In genomic region chr1:86699346-86700136, GRCm38 (mm10) we compare ENCODE assay signal across 19 mouse cellular contexts. TPM values are rescaled to one million over a fixed set of nuclear protein-coding genes. Genes with fewer than 3 reads are reported as not detected.
A peak's percentile ranks its signal among the peaks of the same experiment; 100 is the strongest.
DNase-seq lines count a peak whose midpoint lies in the region; ATAC-seq and TF ChIP-seq lines count a peak whose summit lies in the region.
"Had no signal": no experiment of that assay in that cellular context is flagged by ENCODE, and none has a peak within 500 bp of the region (broad histone marks: within the 10 kb centered on the region; RNA-seq: fewer than 3 reads in every experiment).

No protein-coding gene starts in this region.

- H3K9ac ChIP-seq in intestine, postnatal 0 days (ENCODE audit: low read depth, low read length) = no peak overlapping the region
- H3K9ac ChIP-seq in intestine, embryonic 15.5 days = no peak overlapping the region
- no peak overlapping the region for H3K9ac ChIP-seq in midbrain, postnatal 0 days (replicated peaks; ENCODE audit: low read length, poor library complexity, severe bottlenecking)
- H3K9ac ChIP-seq in midbrain, embryonic 16.5 days (ENCODE audit: low read depth, low read length) = no peak overlapping the region
- H3K9ac ChIP-seq in forebrain, embryonic 14.5 days (ENCODE audit: low read length) = no peak overlapping the region
- H3K9ac ChIP-seq: forebrain, postnatal 0 days; limb, embryonic 15.5 days had no signal

- H3K27ac ChIP-seq in intestine, postnatal 0 days (ENCODE audit: low read depth, low read length) = no peak overlapping the region
- no peak overlapping the region for H3K27ac ChIP-seq in intestine, embryonic 15.5 days
- H3K27ac ChIP-seq in midbrain, postnatal 0 days (ENCODE audit: low read depth, low read length) = no peak overlapping the region
- H3K27ac ChIP-seq in midbrain, embryonic 16.5 days (ENCODE audit: low read length) = no peak overlapping the region
- H3K27ac ChIP-seq in forebrain, embryonic 14.5 days (ENCODE audit: low read depth, low read length) = no peak overlapping the region
- no peak overlapping the region for H3K27ac ChIP-seq in gastrocnemius, adult 2 months
- H3K27ac ChIP-seq: embryonic facial prominence, embryonic 10.5 days; heart, embryonic 10.5 days; limb, embryonic 15.5 days had no signal

- ATAC-seq in intestine, postnatal 0 days = no peak
- ATAC-seq in intestine, embryonic 15.5 days = no peak
- no peak for ATAC-seq in midbrain, postnatal 0 days (ENCODE audit: low FRiP score)
- no peak for ATAC-seq in midbrain, embryonic 16.5 days
- ATAC-seq in forebrain, embryonic 14.5 days = no peak
- ATAC-seq: forebrain, postnatal 0 days had no signal

- H3K36me3 ChIP-seq in intestine, postnatal 0 days (ENCODE audit: control insufficient read depth, insufficient read depth) = no peaks in the 10 kb centered on the region
- no peaks in the 10 kb centered on the region for H3K36me3 ChIP-seq in intestine, embryonic 15.5 days
- no peaks in the 10 kb centered on the region for H3K36me3 ChIP-seq in midbrain, postnatal 0 days (ENCODE audit: insufficient read depth, low read length)
- no peaks in the 10 kb centered on the region for H3K36me3 ChIP-seq in midbrain, embryonic 16.5 days (ENCODE audit: control insufficient read depth, insufficient read depth, low read length)
- no peaks in the 10 kb centered on the region for H3K36me3 ChIP-seq in forebrain, embryonic 14.5 days (ENCODE audit: control insufficient read depth, insufficient read depth, low read length)
- H3K36me3 ChIP-seq: embryonic facial prominence, embryonic 10.5 days; heart, embryonic 10.5 days; limb, embryonic 15.5 days had no signal

- peaks cover 4% of the 10 kb centered on the region for H3K4me1 ChIP-seq in intestine, postnatal 0 days (replicated peaks; ENCODE audit: control insufficient read depth, insufficient read depth, low read length)
- H3K4me1 ChIP-seq in intestine, embryonic 15.5 days (replicated peaks) = 0 out of 2 replicates have a peak, but pooled peaks cover 6% of the 10 kb centered on the region
- H3K4me1 ChIP-seq in midbrain, postnatal 0 days (ENCODE audit: insufficient read depth, low read length) = no peaks in the 10 kb centered on the region
- peaks cover 7% of the 10 kb centered on the region for H3K4me1 ChIP-seq in midbrain, embryonic 16.5 days (ENCODE audit: control insufficient read depth, insufficient read depth, low read length)
- H3K4me1 ChIP-seq in forebrain, embryonic 14.5 days (ENCODE audit: control insufficient read depth, insufficient read depth, low read length) = peaks cover 4% of the 10 kb centered on the region

- intact Hi-C loops in gastrocnemius, adult 2 months (cut with DNase I) = no loop called here

- no peak overlapping the region for H3K4me3 ChIP-seq in intestine, postnatal 0 days (ENCODE audit: low read depth, low read length)
- no peak overlapping the region for H3K4me3 ChIP-seq in intestine, embryonic 15.5 days (replicated peaks)
- H3K4me3 ChIP-seq in midbrain, postnatal 0 days (ENCODE audit: low read depth, low read length) = no peak overlapping the region
- H3K4me3 ChIP-seq in midbrain, embryonic 16.5 days (ENCODE audit: low read depth, low read length) = no peak overlapping the region
- no peak overlapping the region for H3K4me3 ChIP-seq in forebrain, embryonic 14.5 days (ENCODE audit: low read depth, low read length)
- H3K4me3 ChIP-seq in gastrocnemius, adult 2 months = no peak overlapping the region
- H3K4me3 ChIP-seq: embryonic facial prominence, embryonic 10.5 days; erythroblast, embryonic 14.5 days; heart, embryonic 10.5 days; limb, embryonic 15.5 days; myocyte had no signal

- 74% methylated on average over 11 of the region's 11 CpGs for WGBS in intestine, postnatal 0 days
- 69% methylated on average over 11 of the region's 11 CpGs for WGBS in intestine, embryonic 15.5 days
- 67% methylated on average over 11 of the region's 11 CpGs for WGBS in midbrain, postnatal 0 days
- 68% methylated on average over 11 of the region's 11 CpGs for WGBS in midbrain, embryonic 16.5 days
- 67% methylated on average over 11 of the region's 11 CpGs for WGBS in forebrain, embryonic 14.5 days

- no peak for DNase-seq in midbrain, postnatal 0 days (ENCODE audit: low spot score)
- peak; percentile 72 for DNase-seq in R1 (ENCODE audit: low read depth, low spot score)
- DNase-seq in forebrain, embryonic 14.5 days (ENCODE audit: low spot score) = no peak
- no peak for DNase-seq in gastrocnemius, adult 2 months
- DNase-seq: forebrain, postnatal 0 days; gastrocnemius, postnatal 14 days; heart, postnatal 36 days; kidney, postnatal 14 days had no signal

- TF ChIP-seq CTCF in intestine, postnatal 0 days (IDR thresholded peaks at IDR 0.05; ENCODE audit: low read depth) = peak; percentile 34
- TF ChIP-seq CTCF in midbrain, postnatal 0 days (IDR thresholded peaks at IDR 0.05) = peak; percentile 30
- no peak for TF ChIP-seq CTCF in gastrocnemius, adult 2 months (IDR thresholded peaks at IDR 0.05)

- no peak overlapping the region for H3K4me2 ChIP-seq in intestine, postnatal 0 days (replicated peaks; ENCODE audit: low read depth)
- H3K4me2 ChIP-seq in intestine, embryonic 15.5 days (replicated peaks) = no peak overlapping the region
- no peak overlapping the region for H3K4me2 ChIP-seq in midbrain, postnatal 0 days (ENCODE audit: low read depth, low read length, poor library complexity, severe bottlenecking)
- no peak overlapping the region for H3K4me2 ChIP-seq in midbrain, embryonic 16.5 days (ENCODE audit: low read length)
- H3K4me2 ChIP-seq in forebrain, embryonic 14.5 days (ENCODE audit: low read length) = no peak overlapping the region
- H3K4me2 ChIP-seq: limb, embryonic 15.5 days; midbrain, embryonic 11.5 days had no signal

- H3K9me3 ChIP-seq in intestine, postnatal 0 days (ENCODE audit: control insufficient read depth) = no peaks in the 10 kb centered on the region
- H3K9me3 ChIP-seq in intestine, embryonic 15.5 days = no peaks in the 10 kb centered on the region
- no peaks in the 10 kb centered on the region for H3K9me3 ChIP-seq in midbrain, postnatal 0 days (ENCODE audit: low read length)
- no peaks in the 10 kb centered on the region for H3K9me3 ChIP-seq in midbrain, embryonic 16.5 days (replicated peaks; ENCODE audit: control insufficient read depth, low read length, poor library complexity, severe bottlenecking)
- H3K9me3 ChIP-seq in forebrain, embryonic 14.5 days (replicated peaks; ENCODE audit: control insufficient read depth, low read length) = no peaks in the 10 kb centered on the region
- H3K9me3 ChIP-seq: embryonic facial prominence, embryonic 10.5 days; heart, embryonic 10.5 days; limb, embryonic 15.5 days had no signal

- no peaks in the 10 kb centered on the region for H3K27me3 ChIP-seq in intestine, postnatal 0 days (replicated peaks; ENCODE audit: control insufficient read depth, insufficient read depth, low read length)
- no peaks in the 10 kb centered on the region for H3K27me3 ChIP-seq in intestine, embryonic 15.5 days (replicated peaks)
- H3K27me3 ChIP-seq in midbrain, postnatal 0 days (ENCODE audit: insufficient read depth, low read length) = no peaks in the 10 kb centered on the region
- no peaks in the 10 kb centered on the region for H3K27me3 ChIP-seq in midbrain, embryonic 16.5 days (ENCODE audit: control insufficient read depth, insufficient read depth, low read depth, low read length)
- H3K27me3 ChIP-seq in forebrain, embryonic 14.5 days (replicated peaks; ENCODE audit: control insufficient read depth, insufficient read depth, low read length) = no peaks in the 10 kb centered on the region
- H3K27me3 ChIP-seq: limb, embryonic 15.5 days had no signal

RNA-seq across cellular contexts. Expression of gene Dis3l2, which starts 4.1 kb away (rescaled TPM):
- 11.7 and 12.5 TPM in 2 replicates for polyA plus RNA-seq in intestine, postnatal 0 days (2015; fragmentation: Nextera tagmentation; extraction: Ambion mirVana)
- 19.0 and 20.7 TPM in 2 replicates for polyA plus RNA-seq in intestine, embryonic 15.5 days (2015; fragmentation: Nextera tagmentation; extraction: Ambion mirVana)
- 45.7 and 52.5 TPM in 2 replicates for total RNA-seq in midbrain, postnatal 0 days (2014; rRNA removed)
- polyA plus RNA-seq in midbrain, postnatal 0 days (2015; fragmentation: Nextera tagmentation; extraction: Ambion mirVana) = 33.3 and 33.5 TPM in 2 replicates
- polyA plus RNA-seq in midbrain, embryonic 16.5 days (2015; fragmentation: Nextera tagmentation; extraction: Ambion mirVana) = 42.7 and 45.8 TPM in 2 replicates
- polyA plus RNA-seq in forebrain, embryonic 14.5 days (2014; fragmentation: Nextera tagmentation; extraction: Ambion mirVana) = 32.2 and 35.3 TPM in 2 replicates
- 10 to 100 TPM; 11.7 to 14.2 TPM for total RNA-seq in gastrocnemius, adult 2 months (2021)

RNA-seq across cellular contexts. Expression of gene Nppc, which starts 29.2 kb away (rescaled TPM):
- 0.30 and 0.38 TPM in 2 replicates for polyA plus RNA-seq in intestine, postnatal 0 days (2015; fragmentation: Nextera tagmentation; extraction: Ambion mirVana)
- polyA plus RNA-seq in intestine, embryonic 15.5 days (2015; fragmentation: Nextera tagmentation; extraction: Ambion mirVana) = 0.43 and 0.64 TPM in 2 replicates
- total RNA-seq in midbrain, postnatal 0 days (2014; rRNA removed) = 6.3 and 6.6 TPM in 2 replicates
- polyA plus RNA-seq in midbrain, postnatal 0 days (2015; fragmentation: Nextera tagmentation; extraction: Ambion mirVana) = 4.3 and 6.5 TPM in 2 replicates
- polyA plus RNA-seq in midbrain, embryonic 16.5 days (2015; fragmentation: Nextera tagmentation; extraction: Ambion mirVana) = 3.8 and 4.2 TPM in 2 replicates
- 2.3 and 3.1 TPM in 2 replicates for polyA plus RNA-seq in forebrain, embryonic 14.5 days (2014; fragmentation: Nextera tagmentation; extraction: Ambion mirVana)
- total RNA-seq in gastrocnemius, adult 2 months (2021) = 1 to 10 TPM in 1 of 2 experiments, under 1 TPM in 1; 0.36 to 1.0 TPM
- total RNA-seq: adrenal gland, postnatal 25 days had no signal
- polyA plus RNA-seq: erythroblast, embryonic 14.5 days; spleen, adult 2 months had no signal
